ENCODE assay signal across 16 mouse cellular contexts in the genomic region with DNA sequence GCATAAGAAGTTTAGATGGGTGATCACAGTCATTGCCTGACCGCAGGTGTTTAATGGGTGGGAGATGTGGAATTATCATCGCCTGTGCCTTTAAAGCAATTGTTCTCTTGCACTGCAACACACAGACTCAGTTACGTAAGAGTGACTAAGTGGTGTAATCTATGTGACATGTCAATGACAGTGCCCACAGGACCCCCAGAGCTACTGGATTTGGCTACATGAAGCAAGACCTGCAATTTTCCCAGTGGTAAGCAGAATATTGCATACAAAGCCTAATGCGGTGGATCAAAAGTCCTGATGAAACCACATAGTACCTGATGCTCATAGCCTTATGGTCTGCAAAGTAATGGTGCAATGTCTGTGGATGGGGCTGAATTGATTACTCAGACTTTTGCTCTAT.
"Had no signal": no experiment of that assay in that cellular context is flagged by ENCODE, and none has a peak within 500 bp of the region (broad histone marks: within the 10 kb centered on the region; RNA-seq: fewer than 3 reads in every experiment).

No protein-coding gene starts in this region.

- H3K4me2 ChIP-seq: lung, embryonic 14.5 days; midbrain, embryonic 11.5 days; midbrain, embryonic 13.5 days; midbrain, embryonic 15.5 days; neural tube, embryonic 12.5 days; stomach, embryonic 15.5 days had no signal

- H3K9me3 ChIP-seq: megakaryocyte, embryonic 14.5 days; midbrain, embryonic 13.5 days; midbrain, embryonic 15.5 days; neural tube, embryonic 12.5 days; stomach, embryonic 15.5 days had no signal

- H3K36me3 ChIP-seq: midbrain, embryonic 13.5 days; midbrain, embryonic 15.5 days; neural tube, embryonic 12.5 days; stomach, embryonic 15.5 days had no signal

- H3K4me1 ChIP-seq: megakaryocyte, embryonic 14.5 days; midbrain, embryonic 13.5 days; midbrain, embryonic 15.5 days; neural tube, embryonic 12.5 days; stomach, embryonic 15.5 days had no signal

- H3K9ac ChIP-seq: lung, embryonic 14.5 days; midbrain, embryonic 13.5 days; midbrain, embryonic 15.5 days; neural tube, embryonic 12.5 days; stomach, embryonic 15.5 days had no signal

- H3K4me3 ChIP-seq: megakaryocyte, embryonic 14.5 days; midbrain, embryonic 13.5 days; midbrain, embryonic 15.5 days; neural tube, embryonic 12.5 days; stomach, embryonic 15.5 days had no signal

- H3K27ac ChIP-seq: macrophage; midbrain, embryonic 13.5 days; midbrain, embryonic 15.5 days; neural tube, embryonic 12.5 days; stomach, embryonic 15.5 days; stomach, postnatal 0 days had no signal

- H3K27me3 ChIP-seq: megakaryocyte, embryonic 14.5 days; midbrain, embryonic 13.5 days; midbrain, embryonic 15.5 days; neural tube, embryonic 12.5 days; stomach, embryonic 15.5 days had no signal

- ATAC-seq: midbrain, embryonic 13.5 days; midbrain, embryonic 15.5 days had no signal

- DNase-seq: lung, adult 18-20 months; lung, embryonic 14.5 days; lung, postnatal 14 days; lung, postnatal 36 days; right cerebral cortex, postnatal 14 days; thymus, adult 2 months; thymus, postnatal 25 days; thymus, postnatal 4 days had no signal
